Mouse (Mus musculus) spleen, adult 18-20 months (tissue): ENCODE results near the gene Spata2l.
"Not testable (repeated sequence)": the region's sequence is repeated elsewhere in the genome, so short reads cannot be mapped to it uniquely, and the experiment has no call there.

ENCODE experiments used
- DNase-seq, 2 experiments: peaks; one replicate each; pipeline ENCODE4 v3.0.0; 2022; ENCODE audit warnings: mixed read lengths in 2 of 2

Spata2l gene

GRCm38 (mm10) chr8:123197016-123197415, 39.0 kb downstream of the Spata2l start:
- DNase-seq = not testable (repeated sequence)

- DNase-seq = no peak
Measured at GRCm38 (mm10) chr8:123193771-123194170, 42.3 kb downstream of the Spata2l start.

GRCm38 (mm10) chr8:123191908-123192307, 44.1 kb downstream of the Spata2l start:
- no peak for DNase-seq

DNA sequence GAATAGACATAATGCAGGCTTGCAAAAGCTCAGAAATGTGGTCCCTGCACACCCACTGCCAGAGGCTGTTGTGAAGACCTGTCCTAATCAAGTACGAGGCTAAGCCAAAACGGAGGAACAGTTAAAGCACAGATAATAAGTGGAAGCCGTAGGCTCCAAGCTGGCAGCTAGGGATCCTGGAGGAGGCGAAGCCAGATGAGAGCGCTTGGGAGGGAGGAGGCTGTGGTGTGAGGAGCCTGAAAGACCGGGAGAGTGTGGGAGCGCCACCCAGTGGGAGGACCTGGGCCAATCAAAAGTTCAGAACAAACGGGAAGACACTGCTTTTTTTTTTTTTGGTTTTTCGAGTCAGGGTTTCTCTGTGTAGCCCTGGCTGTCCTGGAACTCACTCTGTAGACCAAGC, 45.4 kb downstream of the Spata2l start:
- peak in 1 of 2 experiments; percentile 42 for DNase-seq

GRCm38 (mm10) chr8:123188841-123189240, 47.2 kb downstream of the Spata2l start:
- no peak for DNase-seq

GRCm38 (mm10) chr8:123188006-123188405, 48.0 kb downstream of the Spata2l start:
- no peak for DNase-seq

- no peak for DNase-seq
Measured at GRCm38 (mm10) chr8:123185566-123186409, 50.2 kb downstream of the Spata2l start, which contains the start of gene Dpep1. TSS of gene Dpep1 (plus strand) at chr8:123186242.

DNA sequence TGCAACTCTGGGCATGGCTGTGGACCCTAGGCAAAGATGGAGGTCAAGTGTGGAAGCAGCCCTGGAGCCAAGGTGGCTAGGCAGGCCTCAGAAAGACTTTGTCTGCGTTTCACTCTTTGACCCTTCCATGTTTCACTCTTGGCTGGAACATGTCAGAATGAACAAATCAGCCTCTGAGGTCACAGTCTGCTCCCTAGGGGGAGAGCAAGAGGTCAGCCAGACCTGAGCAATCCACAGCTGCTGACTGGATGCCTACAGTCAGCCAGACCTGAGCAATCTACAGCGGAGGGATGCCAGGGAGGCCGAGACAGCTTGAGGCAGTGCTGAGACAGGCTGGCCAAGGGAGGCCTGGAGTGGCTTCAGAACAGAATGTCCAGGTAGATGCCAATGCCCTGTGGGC, 54.6 kb downstream of the Spata2l start:
- DNase-seq = no peak
